Mouse (Mus musculus) small intestine, adult 2 months (tissue): ENCODE data around the gene Stk19.

Source experiments
- CTCF ChIP-seq: fragments of 200-500 bp; IDR thresholded peaks from 2 replicates; pipeline ENCODE4 v1.5.1; 2012; ENCODE audit warnings: low read depth, mild to moderate bottlenecking, control low read depth, inconsistent platforms, low read length, moderate library complexity, mixed read lengths; ENCODE audit not compliant: insufficient replicate concordance, insufficient read length; ENCODE audit errors: extremely low read depth
- POLR2A ChIP-seq: fragments of 200-500 bp; IDR thresholded peaks from 2 replicates; pipeline ENCODE4 v1.6.1; 2012; ENCODE audit warnings: low read depth, mild to moderate bottlenecking, control low read depth, inconsistent platforms, low read length, moderate library complexity

GRCm38 (mm10) chr17:34814818-34815370 lies 21.9 kb downstream of the Stk19 start:
- TF ChIP-seq CTCF = no peak
- no peak for TF ChIP-seq POLR2A
